Mouse (Mus musculus) c-Kit-positive CD71-positive TER-119-negative erythroid progenitor cells, embryonic 14.5 days (primary cell): ENCODE measurements around the gene Dyrk3.

Experiments used
- DNase-seq: peaks from one replicate; pipeline ENCODE4 v3.0.0-alpha.2; 2013; ENCODE audit warnings: low read depth

Dyrk3 gene

DNA sequence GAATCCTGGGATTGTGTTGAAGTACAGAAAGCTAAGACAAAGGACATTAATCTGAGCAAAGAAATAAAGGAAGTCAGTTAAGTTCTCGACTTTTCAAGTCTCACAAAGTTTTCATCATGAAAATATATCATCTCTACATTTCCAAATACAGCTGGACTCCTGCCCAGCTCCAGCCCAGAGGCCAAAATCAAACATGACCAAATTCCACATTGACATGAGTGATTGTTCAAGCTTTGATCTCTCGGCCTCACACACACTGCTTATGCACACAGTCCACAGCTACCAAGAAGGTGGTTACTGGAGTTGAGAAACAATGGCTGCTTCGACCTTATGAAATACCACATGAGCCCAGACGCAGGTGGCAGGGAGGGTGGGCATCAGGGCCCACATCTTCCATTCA, 54.5 kb downstream of the Dyrk3 start:
- DNase-seq: no peak

DNA sequence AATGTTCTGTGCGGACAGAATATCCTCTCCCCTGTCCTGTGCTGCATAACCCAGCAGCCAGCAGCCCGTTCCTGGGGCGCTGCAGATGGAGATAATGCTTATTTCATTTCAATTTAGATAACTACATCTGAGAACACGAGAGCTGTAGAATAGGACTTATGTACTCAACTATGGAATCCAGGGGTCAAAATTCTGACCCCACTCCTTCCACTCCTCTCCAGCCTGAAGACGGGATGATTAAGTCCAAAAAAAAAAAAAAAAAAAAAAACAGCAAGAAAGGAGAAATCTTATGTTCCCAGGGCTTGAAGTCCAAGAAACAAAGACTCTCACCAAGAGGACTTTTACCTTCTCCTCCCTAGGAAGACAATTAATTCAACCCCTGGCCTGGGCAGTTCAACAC, 55.0 kb downstream of the Dyrk3 start:
- no peak for DNase-seq

DNA sequence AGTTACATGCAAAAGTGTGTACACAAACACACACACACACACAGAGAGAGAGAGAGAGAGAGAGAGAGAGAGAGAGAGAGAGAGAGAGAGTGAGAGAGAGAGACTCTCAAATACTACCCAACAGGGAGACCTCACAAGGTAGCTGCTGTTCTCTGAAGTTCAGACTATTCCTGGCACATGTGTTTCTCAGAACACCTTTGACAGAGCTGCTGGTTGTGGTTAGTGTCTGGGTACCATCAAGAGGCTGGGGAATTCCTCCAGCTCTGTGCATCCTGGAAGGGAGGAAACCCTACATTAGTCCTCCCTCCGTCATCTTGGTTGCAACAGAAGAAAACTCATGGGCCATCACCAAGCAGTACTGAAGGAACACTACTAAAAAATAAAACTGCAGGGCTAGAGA, 57.5 kb downstream of the Dyrk3 start:
- no peak for DNase-seq

DNA sequence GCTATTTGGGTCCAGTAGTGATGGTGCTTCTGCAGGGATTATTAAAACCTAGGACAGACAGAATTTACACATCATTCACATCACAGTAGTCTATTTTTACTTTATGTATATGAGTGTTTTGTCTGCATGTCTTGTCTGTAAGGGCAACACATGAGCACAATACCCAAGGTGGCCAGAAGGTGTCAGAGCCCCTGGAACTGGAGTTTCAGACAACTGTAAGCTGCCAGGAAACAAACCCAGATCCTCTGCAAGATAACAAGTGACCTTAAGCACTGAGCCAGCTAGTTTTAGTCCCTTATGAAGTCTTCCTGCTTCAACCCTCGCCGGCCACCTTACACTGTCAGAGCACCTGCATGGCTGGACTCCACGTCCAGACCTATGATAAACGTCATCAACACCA, 58.4 kb downstream of the Dyrk3 start:
- no peak for DNase-seq

DNA sequence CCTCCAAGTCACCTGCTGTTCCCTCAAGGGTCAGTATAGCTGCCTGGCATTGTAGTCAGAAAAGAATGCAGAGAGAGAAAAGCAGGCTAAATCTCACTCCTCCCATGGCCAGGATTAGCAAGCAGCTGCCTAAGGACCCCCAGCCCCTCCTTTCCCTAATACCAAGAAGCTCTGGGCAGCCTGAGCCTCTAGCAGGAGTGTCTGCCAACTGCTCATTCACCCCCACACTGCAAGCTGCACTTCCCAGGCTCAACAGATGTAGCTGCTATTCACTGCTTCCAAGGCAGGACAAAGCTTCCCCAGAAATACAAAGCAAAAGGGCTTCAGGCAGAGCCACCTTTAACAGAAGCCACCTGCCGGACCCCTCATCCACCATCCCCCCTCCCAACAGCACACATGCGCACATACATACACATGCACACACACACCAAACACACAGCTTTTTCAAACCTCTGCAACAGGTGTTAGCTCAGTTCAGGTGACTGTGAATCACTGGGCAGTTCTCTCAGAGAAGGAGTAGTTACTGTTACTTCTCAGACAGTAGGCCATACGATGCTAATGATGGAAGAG, 59.3 kb downstream of the Dyrk3 start:
- DNase-seq: no peak
